Mouse (Mus musculus) MEL (cell line): ENCODE measurements around the gene Myl12a.
"Not testable (repeated sequence)": the region's sequence is repeated elsewhere in the genome, so short reads cannot be mapped to it uniquely, and the experiment has no call there.

Experiments used
- BHLHE40 ChIP-seq: IDR thresholded peaks from 2 replicates; pipeline ENCODE4 v1.6.1; 2012; ENCODE audit warnings: low read depth, mild to moderate bottlenecking, inconsistent platforms, low read length, improper control_type of control experiment, borderline replicate concordance
- CTCF ChIP-seq, 3 experiments: IDR thresholded peaks in 2 of 3; conservative IDR thresholded peaks in 1 of 3; 2 replicates each; pipeline ENCODE4 v1.5.1; 2011 to 2012; ENCODE audit warnings: low read length in 3 of 3, low read depth in 2 of 3, mild to moderate bottlenecking in 2 of 3, improper control_type of control experiment in 1 of 3, inconsistent platforms in 1 of 3, mixed read lengths in 1 of 3, moderate library complexity in 1 of 3; ENCODE audit not compliant: control insufficient read depth in 1 of 3, insufficient read depth in 1 of 3, poor library complexity in 1 of 3, severe bottlenecking in 1 of 3
- GATA1 ChIP-seq: IDR thresholded peaks from 2 replicates; pipeline ENCODE4 v1.6.1; 2011; ENCODE audit warnings: low read depth, low read length, improper control_type of control experiment
- KAT2A ChIP-seq: conservative IDR thresholded peaks from 2 replicates; pipeline ENCODE4 v1.6.1; 2012; ENCODE audit warnings: low read depth, low read length, improper control_type of control experiment, inconsistent platforms
- POLR2A ChIP-seq, 2 experiments: IDR thresholded peaks; 2 replicates each; pipeline ENCODE4 v1.6.1; 2011 to 2012; ENCODE audit warnings: low read length in 2 of 2, mild to moderate bottlenecking in 2 of 2, control low read depth in 1 of 2, improper control_type of control experiment in 1 of 2, low read depth in 1 of 2, moderate library complexity in 1 of 2; ENCODE audit not compliant: control insufficient read depth in 1 of 2, insufficient read depth in 1 of 2, poor library complexity in 1 of 2
- SMC3 ChIP-seq: IDR thresholded peaks from 2 replicates; pipeline ENCODE4 v1.6.1; 2011; ENCODE audit warnings: low read depth, low read length, improper control_type of control experiment
- ZC3H11A ChIP-seq: IDR thresholded peaks from 2 replicates; pipeline ENCODE4 v1.6.1; 2012; ENCODE audit warnings: low read depth, mild to moderate bottlenecking, inconsistent platforms, low read length, improper control_type of control experiment

- TF ChIP-seq CTCF (IDR thresholded peaks at IDR 0.05 in 2 of 3, conservative IDR thresholded peaks at IDR 0.05 in 1 of 3; ENCODE audit: control insufficient read depth in 1 of 3, insufficient read depth in 1 of 3, low read depth in 2 of 3, low read length in 3 of 3, poor library complexity in 1 of 3, severe bottlenecking in 1 of 3); SMC3; KAT2A; BHLHE40; POLR2A (IDR thresholded peaks at IDR 0.05; ENCODE audit: control insufficient read depth in 1 of 2, insufficient read depth in 1 of 2, low read depth in 1 of 2, low read length in 2 of 2, poor library complexity in 1 of 2); ZC3H11A; GATA1: not testable (repeated sequence)
These were observed 39.1 kb downstream of the Myl12a start for GRCm38 (mm10) chr17:70963546-70963945.
